Mouse (Mus musculus) midbrain, embryonic 16.5 days (tissue): Measurements from ENCODE around the gene Krtap5-5. TPM values are rescaled to one million over a fixed set of nuclear protein-coding genes. Genes with fewer than 3 reads are reported as not detected.
"Not testable (repeated sequence)": the region's sequence is repeated elsewhere in the genome, so short reads cannot be mapped to it uniquely, and the experiment has no call there.

Experiments used
- ATAC-seq: fragments of 200-750 bp; cut with Nextera tagmentation; 2 replicates; pipeline ENCODE4 v1.8.0; 2017; ENCODE audit warnings: moderate TSS enrichment
- H3K27ac ChIP-seq: fragments of 300-500 bp; sonication (generic); 2 replicates; pipeline ENCODE4 v1.5.1; 2014; ENCODE audit warnings: mild to moderate bottlenecking, low read length, mixed read lengths
- H3K27me3 ChIP-seq: fragments of 300-500 bp; sonication (generic); 2 replicates; pipeline ENCODE4 v1.6.1; 2014; ENCODE audit warnings: low read depth, low read length, mixed read lengths; ENCODE audit not compliant: control insufficient read depth, insufficient read depth
- H3K36me3 ChIP-seq: fragments of 300-500 bp; sonication (generic); 2 replicates; pipeline ENCODE4 v1.6.1; 2014; ENCODE audit warnings: mild to moderate bottlenecking, low read length, moderate library complexity, mixed read lengths; ENCODE audit not compliant: control insufficient read depth, insufficient read depth
- H3K4me1 ChIP-seq: fragments of 300-500 bp; sonication (generic); 2 replicates; pipeline ENCODE4 v1.6.1; 2014; ENCODE audit warnings: mild to moderate bottlenecking, low read length, mixed read lengths; ENCODE audit not compliant: control insufficient read depth, insufficient read depth
- H3K4me2 ChIP-seq: fragments of 300-500 bp; sonication (generic); 2 replicates; pipeline ENCODE4 v1.6.1; 2014; ENCODE audit warnings: mild to moderate bottlenecking, low read length, mixed read lengths
- H3K4me3 ChIP-seq: fragments of 300-500 bp; sonication (generic); 2 replicates; pipeline ENCODE4 v1.5.1; 2014; ENCODE audit warnings: low read depth, mild to moderate bottlenecking, low read length, moderate library complexity, mixed read lengths
- H3K9ac ChIP-seq: fragments of 300-500 bp; sonication (generic); 2 replicates; pipeline ENCODE4 v1.6.1; 2014; ENCODE audit warnings: low read depth, low read length, mixed read lengths
- H3K9me3 ChIP-seq: fragments of 300-500 bp; sonication (generic); replicated peaks from 2 replicates; pipeline ENCODE4 v1.6.1; 2014; ENCODE audit warnings: mild to moderate bottlenecking, low read length, mixed read lengths; ENCODE audit not compliant: control insufficient read depth, poor library complexity, severe bottlenecking
- WGBS: fragments of 180-500 bp; shearing (Covaris S2); extraction: QIAGEN DNeasy Blood & Tissue Kit; methylation state at CpG from one replicate; pipeline ENCODE4 v1.1.7; 2014; 5-methylcytosine and 5-hydroxymethylcytosine counted together
- polyA plus RNA-seq: library from polyadenylated mRNA; unstranded; fragments of >200 nt; fragmentation: Nextera tagmentation; extraction: Ambion mirVana; gene quantifications from 2 replicates; pipeline ENCODE4 v1.2.1, GENCODE M21; 2015

Gene Krtap5-5
- polyA plus RNA-seq: not detected in 2 replicates

- H3K9me3 ChIP-seq, H3K9ac ChIP-seq, H3K27me3 ChIP-seq, H3K36me3 ChIP-seq, H3K4me3 ChIP-seq, ATAC-seq, H3K27ac ChIP-seq, H3K4me2 ChIP-seq, H3K4me1 ChIP-seq: not testable (repeated sequence)
- 59% methylated on average over 3 of the region's 3 CpGs for WGBS
Measured at GRCm38 (mm10) chr7:142229871-142230270, at the start of gene Krtap5-5. Gene Krtap5-5 (minus strand): TSS chr7:142229971.

- H3K4me1 ChIP-seq, ATAC-seq: not testable (repeated sequence)
Measured at GRCm38 (mm10) chr7:142279291-142279690, 49.5 kb upstream of the Krtap5-5 start.

GRCm38 (mm10) chr7:142278183-142278582 lies 48.4 kb upstream of the Krtap5-5 start:
- WGBS: 0% methylated on average over 3 of the region's 3 CpGs
- not testable (repeated sequence) for ATAC-seq, H3K27me3 ChIP-seq, H3K4me3 ChIP-seq, H3K9ac ChIP-seq, H3K4me1 ChIP-seq, H3K9me3 ChIP-seq, H3K27ac ChIP-seq, H3K4me2 ChIP-seq, H3K36me3 ChIP-seq

More at GRCm38 (mm10) chr7:142279291-142279690, 49.5 kb upstream of the Krtap5-5 start:
- H3K9ac ChIP-seq, H3K27ac ChIP-seq, H3K4me2 ChIP-seq, H3K9me3 ChIP-seq, H3K27me3 ChIP-seq, H3K36me3 ChIP-seq, H3K4me3 ChIP-seq: not testable (repeated sequence)
- WGBS: 68% methylated on average over 1 of the region's 1 CpGs

- not testable (repeated sequence) for H3K9me3 ChIP-seq, H3K4me2 ChIP-seq, H3K4me1 ChIP-seq, H3K27ac ChIP-seq, ATAC-seq, H3K9ac ChIP-seq, H3K27me3 ChIP-seq, H3K36me3 ChIP-seq, H3K4me3 ChIP-seq
Measured at GRCm38 (mm10) chr7:142274263-142274662, 44.5 kb upstream of the Krtap5-5 start, which contains the start of gene Gm4559. Gene Gm4559 (minus strand): TSS chr7:142274363.

GRCm38 (mm10) chr7:142258254-142258653 lies 28.5 kb upstream of the Krtap5-5 start, which contains the start of gene Gm2431:
Gene Gm2431 (minus strand): TSS chr7:142258354.
- WGBS: 55% methylated on average over 1 of the region's 1 CpGs
- not testable (repeated sequence) for ATAC-seq

GRCm38 (mm10) chr7:142255517-142255916 lies 25.7 kb upstream of the Krtap5-5 start:
- Histone ChIP-seq H3K9me3 (no peaks in the 10 kb centered on the region), H3K27me3 (no peaks in the 10 kb centered on the region), H3K4me2 (no peak overlapping the region), H3K27ac (no peak overlapping the region), H3K4me1 (no peaks in the 10 kb centered on the region), H3K4me3 (no peak overlapping the region), H3K36me3 (no peaks in the 10 kb centered on the region), H3K9ac (no peak overlapping the region)
- WGBS: 2% methylated on average over 2 of the region's 2 CpGs
- no peak for ATAC-seq

More at GRCm38 (mm10) chr7:142258254-142258653, 28.5 kb upstream of the Krtap5-5 start, which contains the start of gene Gm2431:
- H3K4me3 ChIP-seq, H3K9me3 ChIP-seq, H3K4me2 ChIP-seq, H3K9ac ChIP-seq, H3K27ac ChIP-seq, H3K27me3 ChIP-seq, H3K36me3 ChIP-seq, H3K4me1 ChIP-seq: not testable (repeated sequence)

GRCm38 (mm10) chr7:142249824-142250223 lies 20.1 kb upstream of the Krtap5-5 start:
- WGBS: 0% methylated on average over 1 of the region's 1 CpGs
- no peak overlapping the region for H3K27ac ChIP-seq
- no peaks in the 10 kb centered on the region; the same call in 1 of the 2 replicates for H3K27me3 ChIP-seq
- H3K36me3 ChIP-seq: no peaks in the 10 kb centered on the region
- H3K4me1 ChIP-seq: no peaks in the 10 kb centered on the region
- H3K4me3 ChIP-seq: no peak overlapping the region
- no peak for ATAC-seq
- H3K4me2 ChIP-seq: no peak overlapping the region
- H3K9ac ChIP-seq: no peak overlapping the region
- no peaks in the 10 kb centered on the region for H3K9me3 ChIP-seq

- no peaks in the 10 kb centered on the region for H3K36me3 ChIP-seq
- H3K9me3 ChIP-seq: no peaks in the 10 kb centered on the region
- H3K4me1 ChIP-seq: no peaks in the 10 kb centered on the region
- no peak for ATAC-seq
- H3K27ac ChIP-seq: no peak within 1 kb of the TSS
- WGBS: 66% methylated on average over 2 of the region's 2 CpGs
- H3K9ac ChIP-seq: no peak within 1 kb of the TSS
- H3K4me2 ChIP-seq: no peak within 1 kb of the TSS
- H3K27me3 ChIP-seq: no peaks in the 10 kb centered on the region
- H3K4me3 ChIP-seq: no peak within 1 kb of the TSS
Measured at GRCm38 (mm10) chr7:142240978-142241377, 11.2 kb upstream of the Krtap5-5 start, which contains the start of gene Gm40460. Gene Gm40460 (minus strand): TSS chr7:142241078.

GRCm38 (mm10) chr7:142231540-142231939 lies 1.8 kb upstream of the Krtap5-5 start:
- 30% methylated on average over 1 of the region's 1 CpGs for WGBS
- H3K4me3 ChIP-seq: no peak overlapping the region

More at GRCm38 (mm10) chr7:142231540-142231939, 1.8 kb upstream of the Krtap5-5 start:
- H3K9ac ChIP-seq: no peak overlapping the region
- H3K36me3 ChIP-seq: no peaks in the 10 kb centered on the region
- ATAC-seq: no peak
- H3K27ac ChIP-seq: no peak overlapping the region
- H3K9me3 ChIP-seq: peaks cover 3% of the 10 kb centered on the region; the same call in 1 of the 2 replicates
- no peaks in the 10 kb centered on the region for H3K27me3 ChIP-seq
- H3K4me1 ChIP-seq: no peaks in the 10 kb centered on the region
- H3K4me2 ChIP-seq: no peak overlapping the region
